Comparison of ENCODE assay signal across 9 mouse cellular contexts in the genomic region with DNA sequence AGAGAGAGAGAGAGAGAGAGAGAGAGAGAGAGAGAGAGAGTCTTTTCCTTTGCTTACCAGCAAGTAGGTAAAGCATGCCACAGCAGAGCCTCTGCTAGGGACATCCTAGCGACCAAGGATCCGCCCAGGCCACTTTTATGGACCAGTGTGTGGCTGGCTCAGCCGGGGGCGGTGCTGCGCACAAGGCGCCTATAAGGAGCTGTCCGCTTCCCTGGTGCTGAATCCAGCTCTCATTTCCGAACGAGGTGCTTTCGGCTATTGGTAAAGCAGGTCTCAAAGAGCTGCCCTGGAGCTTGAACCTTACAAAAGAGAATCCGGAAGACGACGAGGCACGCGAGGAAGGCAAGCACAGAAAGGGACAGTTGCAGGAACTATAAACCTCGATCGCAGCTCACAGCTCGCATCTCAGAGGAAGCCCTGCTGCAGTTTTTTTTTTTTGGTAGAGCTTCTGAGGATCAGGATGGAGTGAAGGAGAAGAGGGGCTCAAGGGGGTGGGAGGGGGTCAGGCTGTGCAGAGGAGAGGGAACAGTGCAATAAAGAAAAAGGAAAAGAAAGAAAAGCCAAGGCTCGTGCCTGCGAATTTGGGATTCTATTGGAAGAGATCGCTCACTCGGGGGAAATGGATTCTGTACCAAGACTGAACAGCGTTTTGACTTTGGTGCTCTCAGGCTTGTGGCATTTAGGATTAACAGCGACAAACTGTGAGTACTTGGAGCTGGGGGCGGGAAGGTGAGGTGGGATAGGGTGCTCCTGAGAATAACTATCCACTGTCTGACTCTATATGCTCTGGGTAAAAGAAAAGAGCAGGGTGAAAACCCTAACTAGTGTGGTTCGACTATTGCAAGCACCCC. TPM values are rescaled to one million over a fixed set of nuclear protein-coding genes. Genes with fewer than 3 reads are reported as not detected.
A peak's percentile ranks its signal among the peaks of the same experiment; 100 is the strongest.
DNase-seq lines count a peak whose midpoint lies in the region; ATAC-seq and TF ChIP-seq lines count a peak whose summit lies in the region.
"Had no signal": no experiment of that assay in that cellular context is flagged by ENCODE, and none has a peak within 500 bp of the region (broad histone marks: within the 10 kb centered on the region; RNA-seq: fewer than 3 reads in every experiment).

Cntnap5a (plus strand) TSS at position 239 of the 851 bp plus-strand sequence.

- 13% methylated on average over 26 of the region's 26 CpGs for WGBS in heart, embryonic 11.5 days (ENCODE audit: insufficient replicate concordance)
- WGBS in kidney, embryonic 15.5 days: 14% methylated on average over 26 of the region's 26 CpGs
- WGBS in limb, embryonic 14.5 days: 13% methylated on average over 26 of the region's 26 CpGs

- H3K9ac ChIP-seq in heart, embryonic 11.5 days (ENCODE audit: low read depth, low read length): no peak within 1 kb of the TSS
- no peak within 1 kb of the TSS for H3K9ac ChIP-seq in kidney, embryonic 15.5 days
- no peak within 1 kb of the TSS for H3K9ac ChIP-seq in limb, embryonic 14.5 days (ENCODE audit: low read depth, low read length, severe bottlenecking)

- H3K27ac ChIP-seq in heart, embryonic 11.5 days (ENCODE audit: low read depth, low read length): no peak within 1 kb of the TSS
- no peak within 1 kb of the TSS for H3K27ac ChIP-seq in kidney, embryonic 15.5 days
- H3K27ac ChIP-seq in limb, embryonic 14.5 days (replicated peaks; ENCODE audit: low read depth, low read length): no peak within 1 kb of the TSS

- no peaks in the 10 kb centered on the region for H3K36me3 ChIP-seq in heart, embryonic 11.5 days (ENCODE audit: control insufficient read depth, insufficient read depth, low read length)
- H3K36me3 ChIP-seq in kidney, embryonic 15.5 days: no peaks in the 10 kb centered on the region
- no peaks in the 10 kb centered on the region for H3K36me3 ChIP-seq in limb, embryonic 14.5 days (ENCODE audit: control insufficient read depth, insufficient read depth, low read length)

- no peaks in the 10 kb centered on the region for H3K9me3 ChIP-seq in heart, embryonic 11.5 days (replicated peaks; ENCODE audit: control insufficient read depth, low read length)
- H3K9me3 ChIP-seq in kidney, embryonic 15.5 days (replicated peaks): no peaks in the 10 kb centered on the region
- no peaks in the 10 kb centered on the region for H3K9me3 ChIP-seq in limb, embryonic 14.5 days (ENCODE audit: control insufficient read depth, low read length)

- H3K4me3 ChIP-seq in heart, embryonic 11.5 days (ENCODE audit: low read depth, low read length): no peak within 1 kb of the TSS
- H3K4me3 ChIP-seq in kidney, embryonic 15.5 days (replicated peaks): no peak within 1 kb of the TSS
- H3K4me3 ChIP-seq in limb, embryonic 14.5 days (replicated peaks; ENCODE audit: low read length): no peak within 1 kb of the TSS
- H3K4me3 ChIP-seq: erythroblast, embryonic 14.5 days had no signal

- TF ChIP-seq POLR2A in limb, embryonic 14.5 days (IDR thresholded peaks at IDR 0.05; ENCODE audit: borderline replicate concordance, extremely low read depth, insufficient read depth, insufficient read length): no peak

- no peaks in the 10 kb centered on the region for H3K27me3 ChIP-seq in heart, embryonic 11.5 days (ENCODE audit: control insufficient read depth, insufficient read depth, low read length)
- no peaks in the 10 kb centered on the region for H3K27me3 ChIP-seq in kidney, embryonic 15.5 days
- H3K27me3 ChIP-seq in limb, embryonic 14.5 days (ENCODE audit: control insufficient read depth, insufficient read depth, low read length): no peaks in the 10 kb centered on the region

- no peak; the same call in 1 of the 2 replicates for ATAC-seq in heart, embryonic 11.5 days (replicated peaks; ENCODE audit: insufficient number of reproducible peaks, low FRiP score, low TSS enrichment)
- ATAC-seq in kidney, embryonic 15.5 days (replicated peaks; ENCODE audit: low FRiP score): peak; percentile 88
- no peak for ATAC-seq in limb, embryonic 14.5 days (ENCODE audit: low FRiP score, low read depth)

- peak; percentile 1 for DNase-seq in cerebellum, adult 11 months
- DNase-seq in cerebellum, adult 9-11 months: no peak
- peak; percentile 86 for DNase-seq in embryo, embryonic 10.5 days (ENCODE audit: low spot score)
- DNase-seq in limb, embryonic 14.5 days (ENCODE audit: low spot score): peak; percentile 76
- DNase-seq in ovary, adult 18-20 months (ENCODE audit: low spot score): peak; percentile 30
- no peak for DNase-seq in B cell, adult 2 months

- H3K4me1 ChIP-seq in heart, embryonic 11.5 days (ENCODE audit: control insufficient read depth, insufficient read depth, low read length): no peaks in the 10 kb centered on the region
- H3K4me1 ChIP-seq in kidney, embryonic 15.5 days: no peaks in the 10 kb centered on the region
- H3K4me1 ChIP-seq in limb, embryonic 14.5 days (ENCODE audit: control insufficient read depth, insufficient read depth, low read length): no peaks in the 10 kb centered on the region

- H3K4me2 ChIP-seq in heart, embryonic 11.5 days: peak within 1 kb of the TSS; percentile 27; the same call in 1 of the 2 replicates
- no peak within 1 kb of the TSS for H3K4me2 ChIP-seq in kidney, embryonic 15.5 days
- H3K4me2 ChIP-seq in limb, embryonic 14.5 days (replicated peaks; ENCODE audit: low read depth, low read length, severe bottlenecking): no peak within 1 kb of the TSS

RNA-seq across cellular contexts. Expression of gene Cntnap5a, which starts in this region (rescaled TPM):
- 0.01 TPM in 1 of 2 replicates, not detected in the other for polyA plus RNA-seq in heart, embryonic 11.5 days (2014; fragmentation: Nextera tagmentation; extraction: Ambion mirVana)
- polyA plus RNA-seq in kidney, embryonic 15.5 days (2015; fragmentation: Nextera tagmentation; extraction: Ambion mirVana): 0.04 TPM in 1 of 2 replicates, not detected in the other
- polyA plus RNA-seq in limb, embryonic 14.5 days (2012; rRNA removed): 0.03 and 0.06 TPM in 2 replicates
- polyA plus RNA-seq in limb, embryonic 14.5 days (2014; fragmentation: Nextera tagmentation; extraction: Ambion mirVana): 0.03 TPM in 1 of 2 replicates, not detected in the other
- polyA plus RNA-seq: erythroblast, embryonic 14.5 days had no signal

Comparison
In these comparisons a context has a peak if more than half of its experiments do, and no peak if none do; other contexts are left out.
1. DNase-seq: peak in cerebellum, adult 11 months (single experiment), embryo, embryonic 10.5 days (single experiment) and ovary, adult 18-20 months (single experiment); none in cerebellum, adult 9-11 months (single experiment) and B cell, adult 2 months (0 of 2).
2. Peak in ATAC-seq in kidney, embryonic 15.5 days; RNA of the gene not detected or under 1 TPM.
3. Peak in DNase-seq in limb, embryonic 14.5 days; RNA of the gene not detected or under 1 TPM.